Comparison of ENCODE assay signal across 18 mouse cellular contexts in genomic region chr17:79912174-79912573, GRCm38 (mm10).
"Had no signal": no experiment of that assay in that cellular context is flagged by ENCODE, and none has a peak within 500 bp of the region (broad histone marks: within the 10 kb centered on the region; RNA-seq: fewer than 3 reads in every experiment).

No protein-coding gene starts in this region.

- H3K27me3 ChIP-seq: intestine, embryonic 15.5 days; liver, embryonic 15.5 days had no signal

- H3K9me3 ChIP-seq: intestine, embryonic 15.5 days; liver, embryonic 15.5 days; megakaryocyte, embryonic 14.5 days had no signal

- ATAC-seq: lung, postnatal 0 days had no signal

- DNase-seq: kidney, adult 2 months; kidney, postnatal 14 days; kidney, postnatal 4 days; layer of hippocampus, adult 9-11 months; lung, embryonic 14.5 days; midbrain, embryonic 14.5 days; right cerebral cortex, adult 18-20 months; right cerebral cortex, postnatal 25 days; spleen, adult 18-20 months; thymus, adult 18-20 months; thymus, postnatal 36 days had no signal

- H3K9ac ChIP-seq: intestine, embryonic 15.5 days; liver, embryonic 15.5 days; lung, embryonic 14.5 days had no signal

- H3K4me3 ChIP-seq: intestine, embryonic 15.5 days; left cerebral cortex, adult 2 months; liver, embryonic 15.5 days; megakaryocyte, embryonic 14.5 days had no signal

- H3K4me2 ChIP-seq: intestine, embryonic 15.5 days; liver, embryonic 15.5 days; lung, embryonic 14.5 days; midbrain, embryonic 11.5 days had no signal

- H3K27ac ChIP-seq: intestine, embryonic 15.5 days; left cerebral cortex, adult 2 months; liver, embryonic 15.5 days; macrophage had no signal

- H3K36me3 ChIP-seq: intestine, embryonic 15.5 days; liver, embryonic 15.5 days had no signal

- H3K4me1 ChIP-seq: intestine, embryonic 15.5 days had no signal
